Mouse (Mus musculus) cortical plate, adult 2 months (tissue): ENCODE results near the gene Palm.
A peak's percentile ranks its signal among the peaks of the same experiment; 100 is the strongest.

Experiments used
- CTCF ChIP-seq: fragments of 200-500 bp; IDR thresholded peaks from 2 replicates; pipeline ENCODE4 v1.5.1; 2011; ENCODE audit warnings: mild to moderate bottlenecking, control low read depth, low read length; ENCODE audit not compliant: insufficient read depth; ENCODE audit errors: extremely low read depth
- POLR2A ChIP-seq: fragments of 200-500 bp; IDR thresholded peaks from 2 replicates; pipeline ENCODE4 v1.6.1; 2011; ENCODE audit warnings: mild to moderate bottlenecking, low read length, control low read depth; ENCODE audit not compliant: insufficient read depth; ENCODE audit errors: extremely low read depth

DNA sequence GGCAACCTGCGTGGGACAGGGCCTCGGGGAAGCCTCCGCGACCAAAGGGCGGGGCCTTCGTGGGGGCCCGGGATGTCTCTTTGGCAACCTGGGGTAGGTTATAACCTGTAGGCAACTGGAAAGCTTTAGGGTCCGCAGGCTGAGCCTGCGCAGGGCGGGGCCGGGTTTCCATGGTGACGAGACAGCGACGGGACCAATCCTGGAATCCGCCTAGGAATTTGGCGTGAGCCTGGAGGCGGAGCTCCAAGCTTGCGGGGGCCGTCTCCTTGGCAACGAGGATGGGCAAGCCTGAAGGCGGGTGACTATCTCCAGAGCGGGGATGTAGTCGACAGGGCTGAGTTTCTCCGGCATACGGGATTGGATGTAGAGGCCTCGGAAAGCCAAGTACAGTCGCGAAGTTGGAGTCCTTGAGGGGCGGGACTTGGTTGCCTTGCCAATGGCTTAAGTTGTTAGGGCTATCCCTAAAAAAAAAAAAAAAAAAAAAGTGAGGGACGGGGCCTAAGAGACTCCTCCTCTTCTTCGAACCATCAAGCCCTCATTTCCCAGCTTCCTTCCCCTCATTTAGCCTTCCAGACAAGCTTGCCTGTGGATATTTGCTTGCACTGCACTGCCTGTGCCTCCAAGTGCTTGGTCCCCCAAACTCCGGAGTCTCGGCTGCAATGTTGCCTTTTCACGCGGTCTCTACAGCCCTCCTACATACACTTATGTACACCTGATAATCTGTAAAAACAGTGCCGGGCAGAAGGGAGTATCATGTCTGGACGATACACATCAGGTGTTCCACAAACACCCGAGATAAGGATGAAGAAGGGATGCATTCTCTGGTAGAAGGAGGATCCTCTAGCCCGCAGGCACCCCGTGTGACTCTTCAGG lies 25.8 kb upstream of the Palm start:
- TF ChIP-seq POLR2A (peak; percentile 84; the same call in 1 of the 2 replicates), CTCF (no peak)
